In the genomic region with DNA sequence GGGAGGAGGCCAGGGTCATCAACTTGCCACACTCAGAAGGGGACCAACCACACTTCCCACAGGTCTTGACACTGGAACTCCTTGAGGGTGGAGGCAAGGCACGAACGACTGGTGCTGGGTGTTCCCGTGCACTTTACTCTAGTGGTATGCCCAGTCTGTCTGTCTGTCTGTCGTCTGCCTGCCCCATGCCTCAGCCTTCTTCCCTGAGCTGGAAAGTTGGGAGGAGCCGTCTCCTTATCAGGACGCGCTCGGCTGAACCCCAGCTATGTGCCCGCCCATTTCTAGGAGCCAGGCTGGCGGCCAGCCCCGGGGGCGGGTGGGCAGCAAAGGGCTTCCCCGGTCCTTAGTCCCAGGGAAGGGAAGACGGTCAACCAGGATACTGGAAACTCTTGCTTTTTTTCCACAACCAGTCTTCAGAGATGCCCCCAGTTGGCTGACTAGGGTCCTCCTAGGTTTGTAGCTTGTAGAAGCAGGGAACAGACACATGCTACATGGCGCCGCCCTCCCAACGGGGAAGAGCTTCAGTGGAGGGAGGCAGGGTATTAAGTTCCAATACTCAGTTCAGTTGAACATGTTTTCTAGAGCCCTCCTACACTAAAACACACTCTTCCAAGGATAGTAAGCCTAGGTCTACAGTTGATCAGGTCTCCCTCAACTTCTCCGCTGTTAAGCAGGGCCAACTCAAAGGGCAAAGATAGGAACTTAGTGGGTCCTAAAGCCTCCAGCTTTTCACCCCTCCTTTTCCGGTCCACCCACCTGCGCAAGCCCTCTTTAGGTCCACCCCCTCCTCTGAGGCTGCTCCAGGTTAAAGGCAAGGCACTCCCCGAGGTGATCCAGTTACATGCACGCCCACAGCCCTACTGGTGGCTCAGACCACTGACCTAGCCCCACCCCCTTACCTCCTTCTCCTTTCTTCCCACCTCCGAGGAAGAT, we compare ENCODE assay signal across 8 mouse cellular contexts. TPM values are rescaled to one million over a fixed set of nuclear protein-coding genes. Genes with fewer than 3 reads are reported as not detected.
DNase-seq lines count a peak whose midpoint lies in the region; ATAC-seq and TF ChIP-seq lines count a peak whose summit lies in the region.

No protein-coding gene starts in this region.

- no peak for TF ChIP-seq CTCF in MEL (IDR thresholded peaks at IDR 0.05 in 2 of 3, conservative IDR thresholded peaks at IDR 0.05 in 1 of 3; ENCODE audit: control insufficient read depth in 1 of 3, insufficient read depth in 1 of 3, low read depth in 2 of 3, low read length in 3 of 3, poor library complexity in 1 of 3, severe bottlenecking in 1 of 3)

- intact Hi-C loops in left cerebral cortex, postnatal 14 days (cut with DNase I), result no loop called here

- peak overlapping the region; percentile 85 for H3K27ac ChIP-seq in MEL (ENCODE audit: control insufficient read depth, low read depth, low read length)
- peak overlapping the region; percentile 99 for H3K27ac ChIP-seq in lung, embryonic 15.5 days
- H3K27ac ChIP-seq in stomach, embryonic 14.5 days (ENCODE audit: low read length), result peak overlapping the region; percentile 99

- no peak for TF ChIP-seq RAD21 in MEL (IDR thresholded peaks at IDR 0.05; ENCODE audit: low read depth, low read length)

- peak overlapping the region; percentile 94 for H3K4me2 ChIP-seq in lung, embryonic 15.5 days
- peak overlapping the region; percentile 95 for H3K4me2 ChIP-seq in stomach, embryonic 14.5 days (replicated peaks; ENCODE audit: low read depth, low read length)

- WGBS in lung, embryonic 15.5 days, result 1% methylated on average over 23 of the region's 23 CpGs
- 3% methylated on average over 23 of the region's 23 CpGs for WGBS in stomach, embryonic 14.5 days

- peak overlapping the region; percentile 42 to 65 for H3K4me3 ChIP-seq in MEL (ENCODE audit: control insufficient read depth in 1 of 2, insufficient read depth in 1 of 2, low read depth in 2 of 2, low read length in 2 of 2)
- H3K4me3 ChIP-seq in lung, embryonic 15.5 days, result peak overlapping the region; percentile 88
- H3K4me3 ChIP-seq in stomach, embryonic 14.5 days (ENCODE audit: low read depth, low read length), result peak overlapping the region; percentile 93

- H3K36me3 ChIP-seq in MEL (ENCODE audit: control insufficient read depth in 1 of 2, insufficient read depth in 2 of 2, low read length in 2 of 2), result peaks cover 0 to 9% of the 10 kb centered on the region in 2 experiments; a peak in 2 of 4 replicates
- peaks cover 15% of the 10 kb centered on the region for H3K36me3 ChIP-seq in lung, embryonic 15.5 days
- H3K36me3 ChIP-seq in stomach, embryonic 14.5 days (ENCODE audit: control insufficient read depth, insufficient read depth, low read length), result no peaks in the 10 kb centered on the region; the same call in none of the 2 replicates

- no peaks in the 10 kb centered on the region; the same call in 1 of the 2 replicates for H3K79me2 ChIP-seq in MEL (ENCODE audit: control insufficient read depth, insufficient read depth, low read length, poor library complexity)

- peaks cover 2 to 10% of the 10 kb centered on the region in 2 experiments; a peak in 2 of 4 replicates for H3K4me1 ChIP-seq in MEL (ENCODE audit: control insufficient read depth in 1 of 2, insufficient read depth in 2 of 2, low read length in 2 of 2)
- H3K4me1 ChIP-seq in lung, embryonic 15.5 days, result peaks cover 41% of the 10 kb centered on the region
- H3K4me1 ChIP-seq in stomach, embryonic 14.5 days (ENCODE audit: control insufficient read depth, insufficient read depth, low read length), result peaks cover 39% of the 10 kb centered on the region

- peak overlapping the region; percentile 61 for H3K9ac ChIP-seq in MEL (ENCODE audit: control insufficient read depth, low read depth, low read length, poor library complexity, severe bottlenecking)
- H3K9ac ChIP-seq in lung, embryonic 15.5 days, result peak overlapping the region; percentile 98
- H3K9ac ChIP-seq in stomach, embryonic 14.5 days (replicated peaks; ENCODE audit: low read depth, low read length), result peak overlapping the region; percentile 29; the same call in 1 of the 2 replicates

- peak; percentile 88 for DNase-seq in MEL (ENCODE audit: low read depth, low spot score)
- peak; percentile 49 for DNase-seq in c-Kit-positive CD71-positive TER-119-negative erythroid progenitor cells, embryonic 14.5 days (ENCODE audit: low read depth)
- peak; percentile 40 for DNase-seq in heart, adult 8-10 months (ENCODE audit: low spot score)
- DNase-seq in kidney, adult 18-20 months, result peak; percentile 74
- DNase-seq in left cerebral cortex, postnatal 14 days (ENCODE audit: low spot score in 2 of 2), result no peak
- DNase-seq in frontal cortex, postnatal 36 days (ENCODE audit: low spot score in 2 of 2), result no peak

- TF ChIP-seq EP300 in MEL (IDR thresholded peaks at IDR 0.05; ENCODE audit: low read depth in 1 of 2, low read length in 2 of 2), result peak; percentile 9 to 34; a peak in 3 of 4 replicates

- peak; percentile 36 for ATAC-seq in lung, embryonic 15.5 days (ENCODE audit: borderline replicate concordance, extremely low read depth, low FRiP score, low TSS enrichment)
- ATAC-seq in stomach, embryonic 14.5 days (ENCODE audit: insufficient number of reproducible peaks, insufficient read depth, low FRiP score, low read depth), result peak; percentile 77

- no peaks in the 10 kb centered on the region for H3K27me3 ChIP-seq in MEL (ENCODE audit: control insufficient read depth in 1 of 2, insufficient read depth in 2 of 2, low read length in 2 of 2)
- H3K27me3 ChIP-seq in lung, embryonic 15.5 days, result no peaks in the 10 kb centered on the region
- no peaks in the 10 kb centered on the region for H3K27me3 ChIP-seq in stomach, embryonic 14.5 days (ENCODE audit: control insufficient read depth, insufficient read depth, low read length)

- TF ChIP-seq POLR2A in MEL (IDR thresholded peaks at IDR 0.05; ENCODE audit: control insufficient read depth in 1 of 2, insufficient read depth in 1 of 2, low read depth in 1 of 2, low read length in 2 of 2, poor library complexity in 1 of 2), result peak in 1 of 2 experiments; percentile 62; a peak in 2 of 4 replicates

- H3K9me3 ChIP-seq in MEL (replicated peaks; ENCODE audit: insufficient read depth, low read length), result no peaks in the 10 kb centered on the region
- H3K9me3 ChIP-seq in lung, embryonic 15.5 days, result no peaks in the 10 kb centered on the region
- no peaks in the 10 kb centered on the region for H3K9me3 ChIP-seq in stomach, embryonic 14.5 days (ENCODE audit: control insufficient read depth, low read depth, low read length)

TF ChIP-seq in MEL, 35 proteins besides CTCF, POLR2A, EP300 and RAD21 (continues in another document):
- TF ChIP-seq E2F4 (IDR thresholded peaks at IDR 0.05; ENCODE audit: borderline replicate concordance, low read depth, low read length) (no peak), MYC (IDR thresholded peaks at IDR 0.05; ENCODE audit: low read depth, low read length) (no peak), USF2 (IDR thresholded peaks at IDR 0.05; ENCODE audit: borderline replicate concordance in 1 of 2, insufficient read depth in 1 of 2, low read depth in 1 of 2, low read length in 2 of 2) (no peak), GATA1 (IDR thresholded peaks at IDR 0.05; ENCODE audit: low read depth, low read length) (0 out of 2 replicates have a peak, but pooled peaks have one; percentile 27), ELF1 (IDR thresholded peaks at IDR 0.05; ENCODE audit: low read depth, low read length) (0 out of 2 replicates have a peak, but pooled peaks have one; percentile 52), CHD2 (IDR thresholded peaks at IDR 0.05; ENCODE audit: low read length) (no peak), NELFE (IDR thresholded peaks at IDR 0.05; ENCODE audit: low read depth, low read length) (peak; percentile 51), TBP (IDR thresholded peaks at IDR 0.05; ENCODE audit: low read depth, low read length) (no peak), HCFC1 (IDR thresholded peaks at IDR 0.05; ENCODE audit: low read depth, low read length) (0 out of 2 replicates have a peak, but pooled peaks have one; percentile 46), USF1 (IDR thresholded peaks at IDR 0.05; ENCODE audit: low read depth, low read length) (no peak), MAZ (IDR thresholded peaks at IDR 0.05; ENCODE audit: low read depth, low read length) (peak; percentile 67), JUND (IDR thresholded peaks at IDR 0.05; ENCODE audit: low read depth, low read length) (no peak), RCOR1 (IDR thresholded peaks at IDR 0.05; ENCODE audit: low read depth, low read length) (peak; percentile 15; the same call in 1 of the 2 replicates), KAT2A (conservative IDR thresholded peaks at IDR 0.05; ENCODE audit: low read depth, low read length) (no peak), BHLHE40 (IDR thresholded peaks at IDR 0.05; ENCODE audit: borderline replicate concordance, low read depth, low read length) (no peak), ZMIZ1 (IDR thresholded peaks at IDR 0.05; ENCODE audit: low read depth, low read length) (no peak), POLR2AphosphoS2 (IDR thresholded peaks at IDR 0.05; ENCODE audit: low read length) (no peak; the same call in 1 of the 2 replicates), MYB (IDR thresholded peaks at IDR 0.05; ENCODE audit: low read depth, low read length) (no peak), MEF2A (IDR thresholded peaks at IDR 0.05; ENCODE audit: extremely low read depth, insufficient replicate concordance, low read depth, low read length, poor library complexity, severe bottlenecking) (no peak), TCF12 (IDR thresholded peaks at IDR 0.05; ENCODE audit: low read depth, low read length) (peak; percentile 26; the same call in 1 of the 2 replicates), NRF1 (IDR thresholded peaks at IDR 0.05; ENCODE audit: insufficient read depth, low read depth, low read length, poor library complexity, severe bottlenecking) (peak; percentile 69), CHD1 (IDR thresholded peaks at IDR 0.05; ENCODE audit: low read depth, low read length) (peak; percentile 79; the same call in 1 of the 2 replicates), MAX (IDR thresholded peaks at IDR 0.05; ENCODE audit: low read length) (0 out of 2 replicates have a peak, but pooled peaks have one; percentile 18), GABPA (IDR thresholded peaks at IDR 0.05; ENCODE audit: low read depth, low read length) (no peak), TAL1 (IDR thresholded peaks at IDR 0.05; ENCODE audit: low read length) (no peak), UBTF (IDR thresholded peaks at IDR 0.05; ENCODE audit: borderline replicate concordance, insufficient read depth, low read depth, low read length) (no peak)

RNA-seq across cellular contexts. Expression of gene Smad6, which starts 3.7 kb away (rescaled TPM):
- total RNA-seq in MEL (2012; rRNA removed), result 2.1 and 2.2 TPM in 2 replicates
- polyA plus RNA-seq in MEL (2012; ENCODE audit: insufficient read depth in 1 of 2, insufficient read length in 2 of 2, low read depth in 1 of 2, low replicate concordance in 2 of 2, missing spikeins in 1 of 2), result 1 to 10 TPM in 1 of 2 experiments, not detected in 1; 3.9 TPM
- 10 to 100 TPM; 10.9 to 16.5 (median 11.9) TPM for total RNA-seq in heart, adult 8-10 months (2022)
- 13.2 and 14.1 TPM in 2 replicates for polyA plus RNA-seq in lung, embryonic 15.5 days (2015; fragmentation: Nextera tagmentation; extraction: Ambion mirVana)
- polyA plus RNA-seq in stomach, embryonic 14.5 days (2014; fragmentation: Nextera tagmentation; extraction: Ambion mirVana), result 7.5 and 9.7 TPM in 2 replicates
- 1 to 10 TPM; 1.8 to 2.3 TPM for total RNA-seq in left cerebral cortex, postnatal 14 days (2021)

Comparison
In these comparisons a context has a peak if more than half of its experiments do, and no peak if none do; other contexts are left out.
1. DNase-seq: peak in MEL (single experiment), c-Kit-positive CD71-positive TER-119-negative erythroid progenitor cells, embryonic 14.5 days (single experiment), heart, adult 8-10 months (single experiment) and kidney, adult 18-20 months (single experiment); none in left cerebral cortex, postnatal 14 days (0 of 2) and frontal cortex, postnatal 36 days (0 of 2).
2. H3K9ac ChIP-seq: peak in every context shown above with its lines; median percentile 98 in lung, embryonic 15.5 days; 61 in MEL; 29 in stomach, embryonic 14.5 days.
3. Peak in every context shown above with its lines, with median percentiles within 50 percentile points of each other: H3K27ac ChIP-seq and H3K4me3 ChIP-seq.